8 mouse cellular contexts compared by ENCODE assay signal in the genomic region with DNA sequence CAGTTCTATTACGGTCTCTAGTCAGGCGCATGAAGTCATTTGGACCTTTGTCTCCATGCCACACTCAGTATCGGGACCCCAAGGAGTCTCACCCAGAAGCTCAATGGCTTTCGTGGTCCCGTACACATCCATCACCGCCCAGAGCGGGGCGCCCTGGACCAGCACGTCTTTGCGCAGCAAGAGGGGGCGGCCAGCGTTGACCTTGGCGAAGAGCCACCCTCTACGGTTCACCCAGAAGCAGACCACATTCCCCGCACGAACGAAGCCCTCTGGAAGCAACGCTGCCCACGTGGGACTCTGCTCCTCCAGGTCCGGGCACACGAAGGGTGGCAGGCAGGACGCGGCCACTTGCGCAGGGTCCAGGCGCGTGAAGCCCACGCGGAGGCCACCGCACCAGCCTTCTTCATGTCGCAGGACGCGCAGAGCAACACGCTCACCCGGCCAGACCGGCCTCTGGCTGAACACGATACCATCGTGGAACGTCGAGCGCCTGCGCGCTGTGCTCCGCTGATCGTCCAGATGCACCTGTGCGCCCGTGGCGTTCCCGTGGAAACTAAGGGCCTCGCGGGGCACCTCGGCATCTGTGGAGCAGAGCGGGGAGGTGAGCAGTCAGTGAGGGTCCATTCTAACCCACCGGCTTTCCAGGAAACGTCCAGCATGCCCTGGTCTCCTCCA. TPM values are rescaled to one million over a fixed set of nuclear protein-coding genes. Genes with fewer than 3 reads are reported as not detected.
DNase-seq lines count a peak whose midpoint lies in the region; ATAC-seq and TF ChIP-seq lines count a peak whose summit lies in the region.

No protein-coding gene starts in this region.

- H3K4me3 ChIP-seq in lung, embryonic 14.5 days (ENCODE audit: low read depth, low read length), result peak overlapping the region; percentile 20
- no peak overlapping the region for H3K4me3 ChIP-seq in lung, adult 2 months (replicated peaks; ENCODE audit: extremely low read depth, low read depth, low read length)
- no peak overlapping the region for H3K4me3 ChIP-seq in intestine, embryonic 14.5 days (ENCODE audit: low read depth, low read length)
- peak overlapping the region; percentile 24 for H3K4me3 ChIP-seq in neural tube, embryonic 15.5 days (replicated peaks)

- H3K9me3 ChIP-seq in lung, embryonic 14.5 days (ENCODE audit: low read depth, low read length), result no peaks in the 10 kb centered on the region
- no peaks in the 10 kb centered on the region for H3K9me3 ChIP-seq in intestine, embryonic 14.5 days (ENCODE audit: control insufficient read depth, low read length)
- no peaks in the 10 kb centered on the region for H3K9me3 ChIP-seq in neural tube, embryonic 15.5 days (replicated peaks)

- WGBS in lung, embryonic 14.5 days, result 28% methylated on average over 54 of the region's 54 CpGs
- 55% methylated on average over 54 of the region's 54 CpGs for WGBS in lung, adult 2 months
- 44% methylated on average over 54 of the region's 54 CpGs for WGBS in intestine, embryonic 14.5 days
- 40% methylated on average over 54 of the region's 54 CpGs for WGBS in neural tube, embryonic 15.5 days

- H3K27me3 ChIP-seq in lung, embryonic 14.5 days (ENCODE audit: insufficient read depth, low read length), result no peaks in the 10 kb centered on the region; the same call in 1 of the 2 replicates
- H3K27me3 ChIP-seq in intestine, embryonic 14.5 days (replicated peaks; ENCODE audit: control insufficient read depth, insufficient read depth, low read length), result no peaks in the 10 kb centered on the region
- H3K27me3 ChIP-seq in neural tube, embryonic 15.5 days (replicated peaks), result peaks cover 14% of the 10 kb centered on the region; the same call in 1 of the 2 replicates

- no peak for TF ChIP-seq CTCF in lung, embryonic 14.5 days (IDR thresholded peaks at IDR 0.05; ENCODE audit: low read depth)
- TF ChIP-seq CTCF in lung, adult 2 months (IDR thresholded peaks at IDR 0.05; ENCODE audit: insufficient read depth, low read length), result no peak

- H3K9ac ChIP-seq in lung, embryonic 14.5 days, result no peak overlapping the region; the same call in 1 of the 2 replicates
- no peak overlapping the region for H3K9ac ChIP-seq in intestine, embryonic 14.5 days (ENCODE audit: low read length)
- H3K9ac ChIP-seq in neural tube, embryonic 15.5 days (replicated peaks), result no peak overlapping the region

- peak; percentile 27 for DNase-seq in embryo, embryonic 11 days
- no peak for DNase-seq in embryo, embryonic 9.5 days (ENCODE audit: extremely low spot score)
- DNase-seq in lung, embryonic 14.5 days, result no peak
- DNase-seq in lung, adult 2 months, result no peak
- DNase-seq in intestine, embryonic 14.5 days (ENCODE audit: low spot score), result no peak
- no peak for DNase-seq in thymus, postnatal 14 days
- DNase-seq in Muller cell, postnatal 12 days (ENCODE audit: inconsistent ontology term), result no peak

- peaks cover 15% of the 10 kb centered on the region for H3K4me1 ChIP-seq in lung, embryonic 14.5 days (ENCODE audit: insufficient read depth)
- H3K4me1 ChIP-seq in lung, adult 2 months (ENCODE audit: control insufficient read depth, insufficient read depth, low read length), result peaks cover 16% of the 10 kb centered on the region
- H3K4me1 ChIP-seq in intestine, embryonic 14.5 days (replicated peaks; ENCODE audit: control insufficient read depth, insufficient read depth, low read length), result peaks cover 36% of the 10 kb centered on the region
- H3K4me1 ChIP-seq in neural tube, embryonic 15.5 days, result peaks cover 7% of the 10 kb centered on the region; the same call in 1 of the 2 replicates

- ATAC-seq in lung, embryonic 14.5 days (ENCODE audit: insufficient read depth), result no peak
- no peak for ATAC-seq in intestine, embryonic 14.5 days (replicated peaks; ENCODE audit: low FRiP score, low TSS enrichment, low read depth)
- ATAC-seq in neural tube, embryonic 15.5 days (ENCODE audit: low FRiP score), result no peak

- no peaks in the 10 kb centered on the region for H3K36me3 ChIP-seq in lung, embryonic 14.5 days (ENCODE audit: insufficient read depth)
- H3K36me3 ChIP-seq in intestine, embryonic 14.5 days (ENCODE audit: control insufficient read depth, insufficient read depth, low read length), result no peaks in the 10 kb centered on the region
- no peaks in the 10 kb centered on the region for H3K36me3 ChIP-seq in neural tube, embryonic 15.5 days

- no peak overlapping the region for H3K27ac ChIP-seq in lung, embryonic 14.5 days (ENCODE audit: low read depth)
- H3K27ac ChIP-seq in intestine, embryonic 14.5 days (ENCODE audit: low read depth), result no peak overlapping the region
- H3K27ac ChIP-seq in neural tube, embryonic 15.5 days (replicated peaks), result no peak overlapping the region

- no peak for TF ChIP-seq POLR2A in lung, adult 2 months (IDR thresholded peaks at IDR 0.05; ENCODE audit: borderline replicate concordance, extremely low read depth, low read depth, low read length)

- H3K4me2 ChIP-seq in lung, embryonic 14.5 days, result peak overlapping the region; percentile 54
- peak overlapping the region; percentile 30 for H3K4me2 ChIP-seq in intestine, embryonic 14.5 days (ENCODE audit: low read length)
- H3K4me2 ChIP-seq in neural tube, embryonic 15.5 days, result peak overlapping the region; percentile 47

RNA-seq across cellular contexts. Expression of gene Neurl3, which starts 5.2 kb away (rescaled TPM):
- 2.6 and 4.5 TPM in 2 replicates for polyA plus RNA-seq in lung, embryonic 14.5 days (2014; fragmentation: Nextera tagmentation; extraction: Ambion mirVana)
- polyA plus RNA-seq in lung, adult 2 months (2012; rRNA removed), result 23.5 and 26.4 TPM in 2 replicates
- polyA plus RNA-seq in intestine, embryonic 14.5 days (2014; fragmentation: Nextera tagmentation; extraction: Ambion mirVana), result 13.4 and 16.2 TPM in 2 replicates
- 2.2 and 3.2 TPM in 2 replicates for polyA plus RNA-seq in neural tube, embryonic 15.5 days (2015; fragmentation: Nextera tagmentation; extraction: Ambion mirVana)

RNA-seq across cellular contexts. Expression of gene Uggt1, which starts 24.7 kb away (rescaled TPM):
- polyA plus RNA-seq in lung, embryonic 14.5 days (2014; fragmentation: Nextera tagmentation; extraction: Ambion mirVana), result 76.6 and 80.4 TPM in 2 replicates
- polyA plus RNA-seq in lung, adult 2 months (2012; rRNA removed), result 12.0 and 18.0 TPM in 2 replicates
- polyA plus RNA-seq in intestine, embryonic 14.5 days (2014; fragmentation: Nextera tagmentation; extraction: Ambion mirVana), result 71.5 and 75.3 TPM in 2 replicates
- 43.9 and 46.0 TPM in 2 replicates for polyA plus RNA-seq in neural tube, embryonic 15.5 days (2015; fragmentation: Nextera tagmentation; extraction: Ambion mirVana)

RNA-seq across cellular contexts. Expression of gene Arid5a, which starts 38.3 kb away (rescaled TPM):
- 5.4 and 6.6 TPM in 2 replicates for polyA plus RNA-seq in lung, embryonic 14.5 days (2014; fragmentation: Nextera tagmentation; extraction: Ambion mirVana)
- polyA plus RNA-seq in lung, adult 2 months (2012; rRNA removed), result 11.2 and 13.8 TPM in 2 replicates
- polyA plus RNA-seq in intestine, embryonic 14.5 days (2014; fragmentation: Nextera tagmentation; extraction: Ambion mirVana), result 2.2 and 3.2 TPM in 2 replicates
- polyA plus RNA-seq in neural tube, embryonic 15.5 days (2015; fragmentation: Nextera tagmentation; extraction: Ambion mirVana), result 3.7 and 9.8 TPM in 2 replicates

Comparison
In these comparisons a context has a peak if more than half of its experiments do, and no peak if none do; other contexts are left out.
1. H3K4me3 ChIP-seq: peak in lung, embryonic 14.5 days (single experiment) and neural tube, embryonic 15.5 days (single experiment); none in lung, adult 2 months (single experiment) and intestine, embryonic 14.5 days (single experiment).
2. Peak in every context shown above with its lines, with median percentiles within 50 percentile points of each other: H3K4me2 ChIP-seq.